Mouse (Mus musculus) CH12.LX (cell line): ENCODE data around the gene Tex33. TPM values are rescaled to one million over a fixed set of nuclear protein-coding genes. Genes with fewer than 3 reads are reported as not detected.

Experiments
- DNase-seq: peaks from one replicate; pipeline ENCODE4 v3.0.0-alpha.2; 2013; ENCODE audit errors: extremely low read depth
- H3K27ac ChIP-seq: 2 replicates; pipeline ENCODE4 v1.5.1; 2012; ENCODE audit warnings: low read depth, mild to moderate bottlenecking, control low read depth, moderate library complexity; ENCODE audit not compliant: insufficient read depth
- H3K27me3 ChIP-seq: replicated peaks from 2 replicates; pipeline ENCODE3; 2012; ENCODE audit warnings: inconsistent platforms
- H3K36me3 ChIP-seq, 2 experiments: replicated peaks in 1 of 2; 2 replicates each; pipeline versions ENCODE3 to v1.6.1; 2012; ENCODE audit warnings: inconsistent platforms in 1 of 2, low read length in 1 of 2, mild to moderate bottlenecking in 1 of 2, mixed read lengths in 1 of 2, moderate library complexity in 1 of 2; ENCODE audit not compliant: control insufficient read depth in 1 of 2, insufficient read depth in 1 of 2
- H3K4me1 ChIP-seq, 2 experiments: 2 replicates each; pipeline ENCODE4 v1.6.1; 2012; ENCODE audit warnings: inconsistent platforms in 1 of 2, moderate library complexity in 1 of 2; ENCODE audit not compliant: insufficient read depth in 2 of 2, control insufficient read depth in 1 of 2
- H3K4me2 ChIP-seq: 2 replicates; pipeline ENCODE4 v1.6.1; 2012; ENCODE audit warnings: low read depth, mild to moderate bottlenecking, control low read depth; ENCODE audit not compliant: poor library complexity, insufficient read depth, severe bottlenecking
- H3K4me3 ChIP-seq, 3 experiments: fragments of 150-350 bp in 1 of 3; sonication (generic) in 1 of 3; replicated peaks in 1 of 3; 2 replicates each; pipeline versions ENCODE3 to v1.5.1; 2011 to 2012; ENCODE audit warnings: low read depth in 2 of 3, low read length in 2 of 3, mild to moderate bottlenecking in 2 of 3, moderate library complexity in 2 of 3, control low read depth in 1 of 3, improper control_type of control experiment in 1 of 3, inconsistent platforms in 1 of 3, mixed read lengths in 1 of 3; ENCODE audit not compliant: poor library complexity in 1 of 3
- H3K79me2 ChIP-seq: replicated peaks from 2 replicates; pipeline ENCODE4 v1.6.1; 2012; ENCODE audit warnings: mild to moderate bottlenecking, moderate library complexity; ENCODE audit not compliant: control insufficient read depth, poor library complexity, insufficient read depth, severe bottlenecking; ENCODE audit errors: extremely low read depth
- H3K9ac ChIP-seq: 2 replicates; pipeline ENCODE4 v1.6.1; 2012; ENCODE audit warnings: low read depth, mild to moderate bottlenecking, control low read depth, moderate library complexity; ENCODE audit not compliant: insufficient read depth
- H3K9me3 ChIP-seq: replicated peaks from 2 replicates; pipeline ENCODE3; 2012; ENCODE audit warnings: low read length, inconsistent platforms, mixed read lengths
- CHD1 ChIP-seq: IDR thresholded peaks from 2 replicates; pipeline ENCODE4 v1.6.1; 2012; ENCODE audit warnings: low read depth, low read length, improper control_type of control experiment, inconsistent platforms
- CTCF ChIP-seq, 2 experiments: IDR thresholded peaks in 1 of 2; conservative IDR thresholded peaks in 1 of 2; 2 replicates each; pipeline ENCODE4 v1.5.1; 2011 to 2012; ENCODE audit warnings: low read depth in 2 of 2, low read length in 2 of 2, improper control_type of control experiment in 1 of 2, inconsistent platforms in 1 of 2, mild to moderate bottlenecking in 1 of 2, moderate library complexity in 1 of 2
- ETS1 ChIP-seq: conservative IDR thresholded peaks from 2 replicates; pipeline ENCODE4 v1.6.1; 2012; ENCODE audit warnings: low read depth, mild to moderate bottlenecking, inconsistent platforms, low read length, improper control_type of control experiment, moderate library complexity
- GABPA ChIP-seq: IDR thresholded peaks from 2 replicates; pipeline ENCODE4 v1.6.1; 2012; ENCODE audit warnings: low read depth, low read length, improper control_type of control experiment, inconsistent platforms; ENCODE audit not compliant: insufficient replicate concordance
- HCFC1 ChIP-seq: IDR thresholded peaks from 2 replicates; pipeline ENCODE4 v1.6.1; 2012; ENCODE audit warnings: low read depth, mild to moderate bottlenecking, inconsistent platforms, low read length, improper control_type of control experiment
- IRF4 ChIP-seq: IDR thresholded peaks from 2 replicates; pipeline ENCODE4 v1.6.1; 2014; ENCODE audit warnings: low read depth, mild to moderate bottlenecking, inconsistent platforms, low read length, improper control_type of control experiment
- JUN ChIP-seq: IDR thresholded peaks from 2 replicates; pipeline ENCODE4 v1.6.1; 2011; ENCODE audit warnings: low read depth, mild to moderate bottlenecking, low read length, improper control_type of control experiment, moderate library complexity; ENCODE audit not compliant: insufficient read depth
- MAFK ChIP-seq: IDR thresholded peaks from 2 replicates; pipeline ENCODE4 v1.6.1; 2011; ENCODE audit warnings: low read length, improper control_type of control experiment; ENCODE audit not compliant: insufficient replicate concordance
- MEF2A ChIP-seq: IDR thresholded peaks from 2 replicates; pipeline ENCODE4 v1.6.1; 2014; ENCODE audit warnings: low read depth, mild to moderate bottlenecking, inconsistent platforms, low read length, improper control_type of control experiment, borderline replicate concordance
- MYC ChIP-seq: IDR thresholded peaks from 2 replicates; pipeline ENCODE4 v1.6.1; 2011; ENCODE audit warnings: low read depth, mild to moderate bottlenecking, improper control_type of control experiment, low read length
- PAX5 ChIP-seq: IDR thresholded peaks from 2 replicates; pipeline ENCODE4 v1.6.1; 2012; ENCODE audit warnings: low read length, inconsistent platforms, mixed read lengths
- POLR2AphosphoS2 ChIP-seq: IDR thresholded peaks from 2 replicates; pipeline ENCODE4 v1.6.1; 2011; ENCODE audit warnings: low read depth, low read length, improper control_type of control experiment
- RAD21 ChIP-seq: IDR thresholded peaks from 2 replicates; pipeline ENCODE4 v1.6.1; 2011; ENCODE audit warnings: low read depth, mild to moderate bottlenecking, low read length, improper control_type of control experiment, moderate library complexity
- RCOR1 ChIP-seq: conservative IDR thresholded peaks from 2 replicates; pipeline ENCODE4 v1.6.1; 2012; ENCODE audit warnings: low read depth, mild to moderate bottlenecking, inconsistent platforms, low read length, improper control_type of control experiment
- USF1 ChIP-seq: IDR thresholded peaks from 2 replicates; pipeline ENCODE4 v1.6.1; 2014; ENCODE audit warnings: low read depth, mild to moderate bottlenecking, inconsistent platforms, low read length, improper control_type of control experiment
- USF2 ChIP-seq: conservative IDR thresholded peaks from 2 replicates; pipeline ENCODE4 v1.6.1; 2011; ENCODE audit warnings: low read depth, low read length, improper control_type of control experiment
- ZMIZ1 ChIP-seq: IDR thresholded peaks from 2 replicates; pipeline ENCODE4 v1.6.1; 2012; ENCODE audit warnings: low read depth, mild to moderate bottlenecking, inconsistent platforms, low read length, improper control_type of control experiment
- dilution Hi-C: fragments of 300-500 bp; cut with MboI; formaldehyde crosslinking; loops from 2 replicates; pipeline ENCODE4 v1.14.3; 2020; ENCODE audit warnings: low sequenced_read_pairs; ENCODE audit not compliant: extremely low pct_unique_long_range_greater_than_20kb, extremely low pct_ligation_motif_present
- in situ Hi-C: fragments of 300-500 bp; cut with MboI; formaldehyde crosslinking; loops from 3 replicates; pipeline ENCODE4 v1.14.3; 2019; ENCODE audit warnings: low sequenced_read_pairs, low pct_ligation_motif_present, low pct_unique_long_range_greater_than_20kb, mixed read lengths
- polyA plus RNA-seq: library from polyadenylated mRNA; unstranded; fragments of >175 nt; gene quantifications from 2 replicates; pipeline ENCODE4 v1.2.1, GENCODE M21; 2012; ENCODE audit warnings: low read depth; ENCODE audit not compliant: insufficient read length
- total RNA-seq, 2 experiments: library from RNA; depleted of rRNA; stranded (reverse); fragments of 300-350 nt in 1 of 2; fragments of >200 nt in 1 of 2; gene quantifications; 2 replicates each; pipeline ENCODE4 v1.2.3; 2012 to 2014

Tex33 gene
- total and polyA plus RNA-seq, 3 experiments: not detected

DNA sequence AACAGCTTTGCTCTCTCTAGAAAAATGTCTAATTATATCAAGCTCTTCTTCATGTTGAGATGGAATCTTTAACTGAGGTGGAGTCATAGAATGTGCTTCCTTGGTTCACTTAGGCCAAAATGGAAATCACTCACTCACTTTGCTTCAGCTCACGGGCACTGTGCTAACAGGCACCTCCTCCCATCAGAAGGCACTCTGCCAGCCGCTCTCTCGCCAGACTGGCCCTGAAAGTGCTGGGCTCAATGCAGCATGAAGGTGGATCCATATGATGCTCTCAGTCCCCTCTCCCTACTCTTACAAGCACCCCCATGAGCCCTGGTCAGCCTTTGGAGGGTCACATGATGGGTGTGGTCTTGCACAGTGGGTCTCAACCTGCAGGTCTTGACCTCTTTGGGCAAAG is 21.5 kb downstream of the Tex33 start:
- H3K79me2 ChIP-seq: no peaks in the 10 kb centered on the region
- H3K9ac ChIP-seq: no peak overlapping the region
- no peaks in the 10 kb centered on the region for H3K4me1 ChIP-seq
- in situ Hi-C loops (no loop called here), dilution Hi-C loops (no loop called here)
- no peak overlapping the region for H3K4me3 ChIP-seq
- H3K27ac ChIP-seq: no peak overlapping the region
- TF ChIP-seq GABPA (no peak), MYC (no peak), HCFC1 (no peak), MAFK (no peak), USF2 (no peak), POLR2AphosphoS2 (no peak), RCOR1 (no peak), CTCF (conservative IDR thresholded peaks at IDR 0.05 in 1 of 2, IDR thresholded peaks at IDR 0.05 in 1 of 2; ENCODE audit: low read depth in 2 of 2, low read length in 2 of 2) (no peak)
- H3K9me3 ChIP-seq: peaks cover 6% of the 10 kb centered on the region
- H3K27me3 ChIP-seq: peaks cover 87% of the 10 kb centered on the region
- H3K4me2 ChIP-seq: no peak overlapping the region
- H3K36me3 ChIP-seq: no peaks in the 10 kb centered on the region
- DNase-seq: no peak

DNA sequence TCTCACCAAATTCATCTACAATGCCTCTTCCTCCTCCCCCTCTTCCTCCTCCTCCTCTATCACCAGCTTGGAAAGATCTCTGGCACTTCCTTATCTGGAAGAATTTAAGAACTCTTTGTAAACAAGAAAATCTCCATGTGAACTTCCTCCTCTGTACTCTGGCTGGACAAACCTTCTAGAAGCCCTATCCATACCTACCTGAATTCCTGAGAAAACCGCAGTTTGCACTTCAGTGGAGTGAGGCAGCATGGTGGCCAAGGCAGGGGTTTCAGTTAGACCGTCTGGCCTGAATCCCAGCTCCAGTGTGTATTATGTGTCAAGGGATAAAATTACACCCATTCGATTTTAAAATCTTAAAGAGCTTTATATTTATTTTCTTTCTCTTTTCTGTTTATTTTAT is 22.9 kb downstream of the Tex33 start:
- no peak overlapping the region for H3K4me3 ChIP-seq
- H3K27ac ChIP-seq: no peak overlapping the region
- dilution Hi-C loops: no loop called here
- no peaks in the 10 kb centered on the region for H3K36me3 ChIP-seq
- H3K27me3 ChIP-seq: peaks cover 77% of the 10 kb centered on the region
- in situ Hi-C loops: no loop called here
- H3K4me1 ChIP-seq: peaks cover 2 to 9% of the 10 kb centered on the region in 2 experiments; a peak in 3 of 4 replicates
- no peak overlapping the region for H3K4me2 ChIP-seq
- no peak overlapping the region for H3K9ac ChIP-seq
- H3K79me2 ChIP-seq: no peaks in the 10 kb centered on the region
- peaks cover 4% of the 10 kb centered on the region for H3K9me3 ChIP-seq
- no peak for DNase-seq
- TF ChIP-seq JUN (no peak), POLR2AphosphoS2 (no peak), USF1 (no peak), IRF4 (no peak), ETS1 (no peak), GABPA (no peak), CHD1 (no peak), RAD21 (no peak), MEF2A (no peak), ZMIZ1 (no peak), PAX5 (no peak)
